Mouse (Mus musculus) liver, adult 2 months (tissue): Measurements from ENCODE around the gene Nfkb1. TPM values are rescaled to one million over a fixed set of nuclear protein-coding genes. Genes with fewer than 3 reads are reported as not detected.

ENCODE experiments used
- DNase-seq: peaks from one replicate; pipeline ENCODE4 v3.0.0-alpha.2; 2011; ENCODE audit warnings: low read depth, low spot score; ENCODE audit errors: extremely low read depth
- H3K27ac ChIP-seq: fragments of 200-500 bp; replicated peaks from 2 replicates; pipeline ENCODE4 v1.5.1; 2012; ENCODE audit warnings: low read depth, mild to moderate bottlenecking, control low read depth, inconsistent platforms, low read length; ENCODE audit not compliant: insufficient read depth
- H3K27me3 ChIP-seq: fragments of 200-500 bp; 2 replicates; pipeline ENCODE4 v1.6.1; 2012; ENCODE audit warnings: mild to moderate bottlenecking, moderate library complexity, low read length, inconsistent platforms; ENCODE audit not compliant: control insufficient read depth, insufficient read depth
- H3K36me3 ChIP-seq: fragments of 200-500 bp; 2 replicates; pipeline ENCODE4 v1.6.1; 2012; ENCODE audit warnings: low read length, inconsistent platforms; ENCODE audit not compliant: control insufficient read depth, insufficient read depth
- H3K4me1 ChIP-seq: fragments of 200-500 bp; 2 replicates; pipeline ENCODE4 v1.6.1; 2011; ENCODE audit warnings: low read length; ENCODE audit not compliant: control insufficient read depth, insufficient read depth
- H3K4me3 ChIP-seq: fragments of 200-500 bp; 2 replicates; pipeline ENCODE4 v1.5.1; 2011; ENCODE audit warnings: low read depth, mild to moderate bottlenecking, control low read depth, low read length, moderate library complexity; ENCODE audit not compliant: insufficient read depth
- H3K79me2 ChIP-seq: fragments of 200-500 bp; 2 replicates; pipeline ENCODE4 v1.6.1; 2012; ENCODE audit warnings: inconsistent platforms, mild to moderate bottlenecking, low read length, moderate library complexity; ENCODE audit not compliant: control insufficient read depth, insufficient read depth
- H3K9ac ChIP-seq: fragments of 200-500 bp; 2 replicates; pipeline ENCODE4 v1.6.1; 2012; ENCODE audit warnings: low read depth, mild to moderate bottlenecking, control low read depth, inconsistent platforms, low read length
- CTCF ChIP-seq: fragments of 200-500 bp; IDR thresholded peaks from 2 replicates; pipeline ENCODE4 v1.5.1; 2011; ENCODE audit warnings: low read depth, low read length, control low read depth
- POLR2A ChIP-seq: fragments of 200-500 bp; IDR thresholded peaks from 2 replicates; pipeline ENCODE4 v1.6.1; 2011; ENCODE audit warnings: low read length, control low read depth; ENCODE audit not compliant: insufficient read depth; ENCODE audit errors: extremely low read depth
- WGBS: fragments of 180-500 bp; shearing (Covaris S2); methylation state at CpG from one replicate; pipeline ENCODE4 v1.1.7; 2018; 5-methylcytosine and 5-hydroxymethylcytosine counted together
- polyA plus RNA-seq: library from polyadenylated mRNA; depleted of rRNA; stranded (reverse); fragments of >200 nt; gene quantifications from 2 replicates; pipeline ENCODE4 v1.2.3, GENCODE M21; 2012
- total RNA-seq: library from RNA; depleted of rRNA; stranded (reverse); fragments of >200 nt; gene quantifications from 2 replicates; pipeline ENCODE4 v1.2.3, GENCODE M21; 2014

Nfkb1 gene
- total and polyA plus RNA-seq, 2 experiments, result 19.5 to 24.5 TPM

DNA sequence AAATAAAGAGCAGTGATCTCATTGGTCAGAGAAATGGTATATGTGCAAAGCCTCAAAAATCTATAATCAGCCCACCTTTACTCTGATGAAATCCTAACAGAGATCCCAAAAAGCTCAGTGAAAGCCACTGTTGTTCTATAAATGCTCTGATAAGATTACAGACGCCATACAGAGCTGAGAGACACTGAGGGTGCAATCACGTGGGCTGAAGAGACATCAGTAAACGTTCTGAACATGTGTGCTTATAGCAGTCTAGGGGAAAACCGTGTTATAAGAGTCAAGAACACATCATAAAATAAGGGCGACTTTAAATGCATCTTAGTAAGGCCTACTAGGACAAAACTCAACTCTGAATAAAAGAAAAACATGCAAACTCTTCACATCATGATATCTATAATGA is 14.3 kb downstream of the Nfkb1 start:
- no peak for TF ChIP-seq CTCF
- no peak for TF ChIP-seq POLR2A
- H3K27me3 ChIP-seq, result no peaks in the 10 kb centered on the region
- WGBS, result 47% methylated on average over 5 of the region's 5 CpGs
- no peak overlapping the region for H3K4me3 ChIP-seq
- H3K9ac ChIP-seq, result no peak overlapping the region
- DNase-seq, result no peak
- no peak overlapping the region for H3K27ac ChIP-seq
- no peaks in the 10 kb centered on the region for H3K36me3 ChIP-seq
- H3K79me2 ChIP-seq, result peaks cover 41% of the 10 kb centered on the region
- peaks cover 21% of the 10 kb centered on the region; the same call in 1 of the 2 replicates for H3K4me1 ChIP-seq

DNA sequence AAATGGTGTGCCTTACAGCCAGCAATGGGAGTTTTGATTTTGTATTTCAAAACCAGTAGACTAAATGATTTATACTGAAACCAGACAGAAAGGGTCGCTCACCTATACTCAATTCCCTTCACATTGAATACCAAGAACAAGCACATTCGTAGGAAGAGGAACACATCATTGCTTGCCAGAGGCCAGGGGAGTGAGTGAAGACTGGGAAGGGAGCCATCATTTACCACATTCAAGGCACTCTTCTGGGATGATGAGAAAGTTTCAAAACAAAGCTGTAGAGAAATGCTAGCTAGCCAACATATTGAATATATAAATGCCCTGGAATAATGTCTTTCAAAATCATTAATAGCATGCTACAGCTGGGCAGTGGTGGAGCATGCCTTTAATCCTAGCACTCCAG is 15.0 kb downstream of the Nfkb1 start:
- Histone ChIP-seq H3K9ac (no peak overlapping the region), H3K4me3 (no peak overlapping the region), H3K36me3 (no peaks in the 10 kb centered on the region), H3K79me2 (peaks cover 39% of the 10 kb centered on the region), H3K4me1 (peaks cover 20% of the 10 kb centered on the region; the same call in 1 of the 2 replicates), H3K27me3 (no peaks in the 10 kb centered on the region), H3K27ac (no peak overlapping the region)
- no peak for TF ChIP-seq POLR2A
- no peak for TF ChIP-seq CTCF
- no peak for DNase-seq
- WGBS, result 49% methylated on average over 2 of the region's 2 CpGs

DNA sequence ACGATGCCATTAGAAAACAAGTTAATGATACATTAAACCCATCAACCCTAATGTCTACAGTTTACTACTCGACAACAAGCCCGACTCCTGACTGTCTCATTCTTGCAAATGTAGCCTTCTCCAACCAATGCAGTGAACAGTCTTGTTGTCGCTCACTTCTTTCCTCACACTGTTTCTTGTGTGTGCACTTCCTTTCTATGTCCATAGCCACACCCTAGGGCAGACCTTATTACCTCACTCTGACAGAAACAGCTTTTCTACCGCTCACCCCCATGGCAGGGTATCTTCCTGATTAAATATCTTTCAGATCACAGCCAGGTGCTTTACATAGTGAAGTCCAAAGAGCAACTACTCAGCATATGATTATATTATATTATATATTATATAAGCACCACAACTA is 15.9 kb downstream of the Nfkb1 start:
- Histone ChIP-seq H3K27me3 (no peaks in the 10 kb centered on the region), H3K4me1 (peaks cover 17% of the 10 kb centered on the region; the same call in 1 of the 2 replicates), H3K27ac (no peak overlapping the region), H3K9ac (no peak overlapping the region), H3K4me3 (no peak overlapping the region), H3K36me3 (no peaks in the 10 kb centered on the region), H3K79me2 (peaks cover 40% of the 10 kb centered on the region)
- TF ChIP-seq POLR2A, result no peak
- no peak for TF ChIP-seq CTCF
- 45% methylated on average over 5 of the region's 5 CpGs for WGBS
- peak; percentile 14 for DNase-seq

DNA sequence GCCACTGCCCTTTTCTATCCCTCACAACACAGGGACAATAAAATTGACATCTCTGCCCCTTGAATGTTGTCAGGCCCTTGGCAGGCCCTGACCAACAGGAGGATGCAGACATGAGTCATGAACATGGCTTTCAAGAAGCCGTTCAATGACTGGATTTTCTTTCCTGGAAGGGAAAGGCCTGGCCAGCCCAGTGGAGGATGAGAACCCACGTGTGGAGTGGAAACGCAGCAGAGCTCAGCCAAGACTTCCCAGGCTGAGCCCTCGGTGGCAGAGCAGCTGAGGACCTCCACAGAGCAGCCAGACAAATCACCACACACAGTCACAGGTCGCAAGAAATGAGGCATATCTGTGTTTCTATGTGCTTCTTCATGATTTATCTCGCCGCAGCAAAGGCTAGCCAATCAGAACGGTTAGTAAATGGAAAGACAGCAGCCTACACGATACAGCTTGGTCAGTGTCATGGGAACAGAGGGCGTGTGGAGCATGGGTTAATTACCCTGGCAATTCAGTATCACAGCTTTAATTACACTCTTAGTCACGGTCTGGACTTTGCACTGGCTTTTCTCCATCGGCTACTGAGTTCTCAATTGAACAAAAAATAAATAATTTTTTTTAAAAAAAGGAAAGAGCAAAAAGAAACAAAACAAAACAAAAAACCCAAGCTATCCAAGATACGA is 16.5 kb downstream of the Nfkb1 start:
- Histone ChIP-seq H3K4me1 (peaks cover 17% of the 10 kb centered on the region; the same call in 1 of the 2 replicates), H3K27ac (no peak overlapping the region), H3K4me3 (no peak overlapping the region), H3K27me3 (no peaks in the 10 kb centered on the region), H3K9ac (no peak overlapping the region), H3K79me2 (peaks cover 36% of the 10 kb centered on the region), H3K36me3 (no peaks in the 10 kb centered on the region)
- no peak for TF ChIP-seq CTCF
- no peak for TF ChIP-seq POLR2A
- WGBS, result 49% methylated on average over 13 of the region's 13 CpGs
- peak; percentile 55 for DNase-seq

DNA sequence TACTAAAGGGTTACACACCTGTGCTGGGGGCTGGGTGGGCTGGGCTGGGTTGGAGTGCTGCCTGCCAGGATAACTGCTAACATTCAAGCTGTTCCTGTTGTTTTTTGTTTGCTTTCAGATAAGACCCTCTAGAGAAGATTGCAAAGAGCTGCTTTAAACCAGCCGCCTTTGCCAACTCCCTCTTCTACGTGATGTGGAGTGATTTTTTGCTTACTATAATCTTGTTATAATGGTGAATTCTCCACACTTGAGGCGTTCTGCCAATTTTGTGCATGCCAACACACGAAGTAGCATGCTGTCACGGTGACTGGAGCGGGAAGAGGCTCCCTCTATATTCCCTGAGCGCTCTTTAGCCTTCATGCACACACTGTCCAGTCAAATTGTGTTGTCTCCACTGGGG is 17.7 kb downstream of the Nfkb1 start:
- H3K4me3 ChIP-seq, result no peak overlapping the region
- peaks cover 17% of the 10 kb centered on the region; the same call in 1 of the 2 replicates for H3K4me1 ChIP-seq
- peaks cover 32% of the 10 kb centered on the region for H3K79me2 ChIP-seq
- no peak for DNase-seq
- no peak overlapping the region for H3K27ac ChIP-seq
- H3K9ac ChIP-seq, result no peak overlapping the region
- WGBS, result 59% methylated on average over 7 of the region's 7 CpGs
- no peaks in the 10 kb centered on the region for H3K27me3 ChIP-seq
- H3K36me3 ChIP-seq, result no peaks in the 10 kb centered on the region
- no peak for TF ChIP-seq POLR2A

DNA sequence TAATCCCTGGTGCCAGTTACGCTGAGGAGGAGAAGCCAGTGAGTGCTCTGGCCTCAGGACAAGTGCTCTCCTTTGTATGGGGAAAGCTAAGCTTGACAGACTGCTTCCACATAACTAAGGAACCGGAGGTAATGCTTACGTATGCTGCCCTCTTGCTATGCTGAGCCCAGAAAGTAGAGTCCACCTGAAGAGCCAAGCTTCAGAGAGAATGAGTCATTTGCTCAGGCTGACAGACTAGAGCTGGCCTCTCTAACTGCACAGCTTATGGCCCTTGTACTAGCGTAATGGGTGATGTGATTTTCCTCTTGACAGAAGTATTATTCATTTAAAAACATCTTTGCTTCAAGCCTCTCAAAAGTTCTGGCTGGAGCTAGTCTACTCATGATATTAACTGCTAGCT is 18.3 kb downstream of the Nfkb1 start:
- no peaks in the 10 kb centered on the region for H3K27me3 ChIP-seq
- no peak overlapping the region for H3K4me3 ChIP-seq
- no peak overlapping the region for H3K9ac ChIP-seq
- H3K27ac ChIP-seq, result no peak overlapping the region
- peaks cover 17% of the 10 kb centered on the region; the same call in 1 of the 2 replicates for H3K4me1 ChIP-seq
- H3K79me2 ChIP-seq, result peaks cover 30% of the 10 kb centered on the region; the same call in 1 of the 2 replicates
- no peak for DNase-seq
- 96% methylated on average over 4 of the region's 4 CpGs for WGBS
- TF ChIP-seq POLR2A (no peak), CTCF (no peak)
- no peaks in the 10 kb centered on the region; the same call in 1 of the 2 replicates for H3K36me3 ChIP-seq
